Mouse (Mus musculus): ENCODE data around the gene Vgll4. TPM values are rescaled to one million over a fixed set of nuclear protein-coding genes. Genes with fewer than 3 reads are reported as not detected.
"Not testable (repeated sequence)": the region's sequence is repeated elsewhere in the genome, so short reads cannot be mapped to it uniquely, and the experiment has no call there.

Vgll4 gene
- polyA plus RNA-seq, 1 experiment from 2014 or later, result 51.6 TPM

- Histone ChIP-seq H3K36me3 (ENCODE audit: control insufficient read depth, insufficient read depth, low read length) (peaks cover 4% of the 10 kb centered on the region; the same call in 1 of the 2 replicates), H3K4me3 (ENCODE audit: low read depth, low read length) (no peak overlapping the region), H3K9me3 (replicated peaks; ENCODE audit: control insufficient read depth, low read length) (no peaks in the 10 kb centered on the region), H3K27ac (ENCODE audit: low read depth, low read length) (peak overlapping the region; percentile 32; the same call in 1 of the 2 replicates), H3K4me2 (no peak overlapping the region), H3K4me1 (ENCODE audit: control insufficient read depth, insufficient read depth, low read length) (peaks cover 71% of the 10 kb centered on the region), H3K27me3 (ENCODE audit: control insufficient read depth, insufficient read depth, low read length) (no peaks in the 10 kb centered on the region), H3K9ac (ENCODE audit: low read depth, low read length) (no peak overlapping the region)
- 47% methylated on average over 4 of the region's 4 CpGs for WGBS (ENCODE audit: insufficient replicate concordance)
- no peak for ATAC-seq (replicated peaks; ENCODE audit: insufficient number of reproducible peaks, low FRiP score, low TSS enrichment)
Measured at GRCm38 (mm10) chr6:114894548-114895106, 75.2 kb downstream of the Vgll4 start.

GRCm38 (mm10) chr6:114893427-114894209 lies 76.2 kb downstream of the Vgll4 start:
- H3K9me3 ChIP-seq (replicated peaks; ENCODE audit: control insufficient read depth, low read length), result no peaks in the 10 kb centered on the region
- peak; percentile 70 for ATAC-seq (replicated peaks; ENCODE audit: insufficient number of reproducible peaks, low FRiP score, low TSS enrichment)
- no peak overlapping the region for H3K4me2 ChIP-seq
- H3K4me3 ChIP-seq (ENCODE audit: low read depth, low read length), result no peak overlapping the region
- no peak overlapping the region for H3K9ac ChIP-seq (ENCODE audit: low read depth, low read length)
- 57% methylated on average over 20 of the region's 20 CpGs for WGBS (ENCODE audit: insufficient replicate concordance)
- H3K36me3 ChIP-seq (ENCODE audit: control insufficient read depth, insufficient read depth, low read length), result peaks cover 4% of the 10 kb centered on the region; the same call in 1 of the 2 replicates
- peaks cover 70% of the 10 kb centered on the region for H3K4me1 ChIP-seq (ENCODE audit: control insufficient read depth, insufficient read depth, low read length)
- peak overlapping the region; percentile 32; the same call in 1 of the 2 replicates for H3K27ac ChIP-seq (ENCODE audit: low read depth, low read length)
- H3K27me3 ChIP-seq (ENCODE audit: control insufficient read depth, insufficient read depth, low read length), result no peaks in the 10 kb centered on the region

- Histone ChIP-seq H3K4me3 (ENCODE audit: low read depth, low read length) (no peak overlapping the region), H3K9me3 (replicated peaks; ENCODE audit: control insufficient read depth, low read length) (no peaks in the 10 kb centered on the region), H3K9ac (ENCODE audit: low read depth, low read length) (peak overlapping the region; percentile 44; the same call in 1 of the 2 replicates), H3K36me3 (ENCODE audit: control insufficient read depth, insufficient read depth, low read length) (peaks cover 4% of the 10 kb centered on the region; the same call in 1 of the 2 replicates), H3K4me2 (peak overlapping the region; percentile 37; the same call in 1 of the 2 replicates), H3K27ac (ENCODE audit: low read depth, low read length) (no peak overlapping the region), H3K27me3 (ENCODE audit: control insufficient read depth, insufficient read depth, low read length) (no peaks in the 10 kb centered on the region), H3K4me1 (ENCODE audit: control insufficient read depth, insufficient read depth, low read length) (peaks cover 76% of the 10 kb centered on the region)
- 46% methylated on average over 6 of the region's 6 CpGs for whole genome bisulfite sequencing (ENCODE audit: insufficient replicate concordance)
- no peak for ATAC-seq (replicated peaks; ENCODE audit: insufficient number of reproducible peaks, low FRiP score, low TSS enrichment)
Measured at GRCm38 (mm10) chr6:114892363-114892762, 77.4 kb downstream of the Vgll4 start.

GRCm38 (mm10) chr6:114891771-114892170 lies 78.0 kb downstream of the Vgll4 start:
- no peak for ATAC-seq (replicated peaks; ENCODE audit: insufficient number of reproducible peaks, low FRiP score, low TSS enrichment)
- WGBS (ENCODE audit: insufficient replicate concordance), result 67% methylated on average over 12 of the region's 12 CpGs
- no peaks in the 10 kb centered on the region for H3K9me3 ChIP-seq (replicated peaks; ENCODE audit: control insufficient read depth, low read length)

GRCm38 (mm10) chr6:114891272-114891671 lies 78.5 kb downstream of the Vgll4 start:
- H3K9me3 ChIP-seq (replicated peaks; ENCODE audit: control insufficient read depth, low read length), result no peaks in the 10 kb centered on the region
- WGBS (ENCODE audit: insufficient replicate concordance), result 90% methylated on average over 12 of the region's 12 CpGs
- no peak overlapping the region for H3K4me3 ChIP-seq (ENCODE audit: low read depth, low read length)
- no peak overlapping the region for H3K4me2 ChIP-seq
- ATAC-seq (replicated peaks; ENCODE audit: insufficient number of reproducible peaks, low FRiP score, low TSS enrichment), result no peak
- H3K36me3 ChIP-seq (ENCODE audit: control insufficient read depth, insufficient read depth, low read length), result peaks cover 4% of the 10 kb centered on the region; the same call in 1 of the 2 replicates
- no peak overlapping the region for H3K9ac ChIP-seq (ENCODE audit: low read depth, low read length)
- no peaks in the 10 kb centered on the region for H3K27me3 ChIP-seq (ENCODE audit: control insufficient read depth, insufficient read depth, low read length)
- peaks cover 75% of the 10 kb centered on the region for H3K4me1 ChIP-seq (ENCODE audit: control insufficient read depth, insufficient read depth, low read length)
- no peak overlapping the region for H3K27ac ChIP-seq (ENCODE audit: low read depth, low read length)

More at GRCm38 (mm10) chr6:114891771-114892170, 78.0 kb downstream of the Vgll4 start:
- H3K36me3 ChIP-seq (ENCODE audit: control insufficient read depth, insufficient read depth, low read length), result peaks cover 4% of the 10 kb centered on the region; the same call in 1 of the 2 replicates
- H3K4me1 ChIP-seq (ENCODE audit: control insufficient read depth, insufficient read depth, low read length), result peaks cover 77% of the 10 kb centered on the region
- no peak overlapping the region for H3K27ac ChIP-seq (ENCODE audit: low read depth, low read length)
- no peak overlapping the region for H3K4me2 ChIP-seq
- no peak overlapping the region for H3K4me3 ChIP-seq (ENCODE audit: low read depth, low read length)
- H3K27me3 ChIP-seq (ENCODE audit: control insufficient read depth, insufficient read depth, low read length), result no peaks in the 10 kb centered on the region
- no peak overlapping the region for H3K9ac ChIP-seq (ENCODE audit: low read depth, low read length)

- Histone ChIP-seq H3K27ac (ENCODE audit: low read depth, low read length) (peak overlapping the region; percentile 51; the same call in 1 of the 2 replicates), H3K9me3 (replicated peaks; ENCODE audit: control insufficient read depth, low read length) (no peaks in the 10 kb centered on the region), H3K9ac (ENCODE audit: low read depth, low read length) (0 out of 2 replicates have a peak overlapping the region, but pooled peaks have one; percentile 10), H3K4me3 (ENCODE audit: low read depth, low read length) (no peak overlapping the region), H3K4me1 (ENCODE audit: control insufficient read depth, insufficient read depth, low read length) (peaks cover 78% of the 10 kb centered on the region), H3K4me2 (no peak overlapping the region), H3K36me3 (ENCODE audit: control insufficient read depth, insufficient read depth, low read length) (peaks cover 4% of the 10 kb centered on the region; the same call in 1 of the 2 replicates), H3K27me3 (ENCODE audit: control insufficient read depth, insufficient read depth, low read length) (no peaks in the 10 kb centered on the region)
- WGBS (ENCODE audit: insufficient replicate concordance), result 32% methylated on average over 19 of the region's 19 CpGs
- ATAC-seq (replicated peaks; ENCODE audit: insufficient number of reproducible peaks, low FRiP score, low TSS enrichment), result no peak
Measured at GRCm38 (mm10) chr6:114890411-114891115, 79.2 kb downstream of the Vgll4 start.

GRCm38 (mm10) chr6:114889971-114890370 lies 79.8 kb downstream of the Vgll4 start:
- H3K27ac ChIP-seq (ENCODE audit: low read depth, low read length); H3K36me3 ChIP-seq (ENCODE audit: control insufficient read depth, insufficient read depth, low read length); H3K4me2 ChIP-seq; H3K4me3 ChIP-seq (ENCODE audit: low read depth, low read length); H3K9me3 ChIP-seq (replicated peaks; ENCODE audit: control insufficient read depth, low read length); H3K27me3 ChIP-seq (ENCODE audit: control insufficient read depth, insufficient read depth, low read length); ATAC-seq (replicated peaks; ENCODE audit: insufficient number of reproducible peaks, low FRiP score, low TSS enrichment): not testable (repeated sequence)
- Histone ChIP-seq H3K4me1 (ENCODE audit: control insufficient read depth, insufficient read depth, low read length) (peaks cover 81% of the 10 kb centered on the region), H3K9ac (ENCODE audit: low read depth, low read length) (0 out of 2 replicates have a peak overlapping the region, but pooled peaks have one; percentile 10)
- WGBS (ENCODE audit: insufficient replicate concordance), result 76% methylated on average over 3 of the region's 3 CpGs

- Histone ChIP-seq H3K9me3 (replicated peaks; ENCODE audit: control insufficient read depth, low read length) (no peaks in the 10 kb centered on the region), H3K4me1 (ENCODE audit: control insufficient read depth, insufficient read depth, low read length) (peaks cover 81% of the 10 kb centered on the region), H3K27me3 (ENCODE audit: control insufficient read depth, insufficient read depth, low read length) (no peaks in the 10 kb centered on the region), H3K27ac (ENCODE audit: low read depth, low read length) (peak overlapping the region; percentile 71), H3K4me2 (peak overlapping the region; percentile 17; the same call in 1 of the 2 replicates), H3K4me3 (ENCODE audit: low read depth, low read length) (no peak overlapping the region), H3K9ac (ENCODE audit: low read depth, low read length) (no peak overlapping the region), H3K36me3 (ENCODE audit: control insufficient read depth, insufficient read depth, low read length) (no peaks in the 10 kb centered on the region; the same call in 1 of the 2 replicates)
- ATAC-seq (replicated peaks; ENCODE audit: insufficient number of reproducible peaks, low FRiP score, low TSS enrichment), result peak; percentile 64
- 15% methylated on average over 13 of the region's 13 CpGs for WGBS (ENCODE audit: insufficient replicate concordance)
Measured at GRCm38 (mm10) chr6:114888922-114889321, 80.9 kb downstream of the Vgll4 start.

Data from heart, embryonic 11.5 days (tissue).